Mouse (Mus musculus): ENCODE measurements at regions not wholly inside any gene's neighbourhood (a gene's known extent, or its start where the extent isn't known, plus 50 kb on each side); places are given as distances from the start of the nearest gene placed in this dataset.

DNA sequence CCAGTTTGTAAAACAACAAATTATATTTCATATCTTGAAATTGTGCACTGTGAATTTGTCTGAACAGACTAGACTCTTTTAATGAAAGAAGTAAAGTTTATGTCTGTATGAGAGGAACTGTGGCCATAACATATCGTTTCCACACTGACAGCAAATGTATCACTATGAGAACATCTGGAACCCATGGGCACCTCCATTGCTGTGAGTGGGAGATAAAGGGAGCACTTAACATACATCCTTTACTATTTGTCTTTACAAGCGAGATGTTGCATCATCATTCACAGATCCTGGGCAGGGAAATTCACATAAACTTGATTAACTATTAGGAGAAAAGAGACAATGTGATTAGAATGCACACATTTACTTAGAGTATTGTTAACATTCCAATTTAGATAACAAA is 476.2 kb downstream of the Cdh9 start:
- TF ChIP-seq CTCF (conservative IDR thresholded peaks at IDR 0.05; ENCODE audit: low read length) (no peak), NANOG (IDR thresholded peaks at IDR 0.05; ENCODE audit: borderline replicate concordance, low read length) (no peak)

Measured in E14TG2a.4 (cell line).